Mouse (Mus musculus): Measurements from ENCODE around the gene Rapgef1. TPM values are rescaled to one million over a fixed set of nuclear protein-coding genes. Genes with fewer than 3 reads are reported as not detected.

Gene Rapgef1
- 100 to 1,000 TPM; 118 to 128 TPM for total RNA-seq (2021)
- long read RNA-seq, experiment 1, full-length matches to known transcripts: 3 of 19 reads
- long read RNA-seq, experiment 1, partial matches to known transcripts: 5 of 19 reads
- long read RNA-seq, experiment 1, other reads (novel, unspliced or antisense): 11 of 19 reads
- long read RNA-seq, experiment 2, full-length matches to known transcripts: 6 of 29 reads
- long read RNA-seq, experiment 2, partial matches to known transcripts: 9 of 29 reads
- long read RNA-seq, experiment 2, other reads (novel, unspliced or antisense): 14 of 29 reads

- peak; percentile 89 to 93 for DNase-seq (ENCODE audit: low spot score in 2 of 2)
Measured at GRCm38 (mm10) chr2:29619484-29620300, at the start of gene Rapgef1. Rapgef1 (plus strand) TSS chr2:29619720.

- peak in 1 of 2 experiments; percentile 23 for DNase-seq (ENCODE audit: low spot score in 2 of 2)
Measured at GRCm38 (mm10) chr2:29571921-29572700, 47.4 kb upstream of the Rapgef1 start.

- no peak for DNase-seq (ENCODE audit: low spot score in 2 of 2)
Measured at GRCm38 (mm10) chr2:29572811-29573427, 46.6 kb upstream of the Rapgef1 start.

GRCm38 (mm10) chr2:29573591-29573990 is 45.9 kb upstream of the Rapgef1 start:
- no peak for DNase-seq (ENCODE audit: low spot score in 2 of 2)

GRCm38 (mm10) chr2:29574187-29574586 is 45.3 kb upstream of the Rapgef1 start:
- DNase-seq (ENCODE audit: low spot score in 2 of 2): no peak

GRCm38 (mm10) chr2:29582415-29582814 is 37.1 kb upstream of the Rapgef1 start:
- peak; percentile 76 to 81 for DNase-seq (ENCODE audit: low spot score in 2 of 2)

GRCm38 (mm10) chr2:29586017-29586702 is 33.4 kb upstream of the Rapgef1 start:
- no peak for DNase-seq (ENCODE audit: low spot score in 2 of 2)

GRCm38 (mm10) chr2:29588006-29588405 is 31.5 kb upstream of the Rapgef1 start:
- DNase-seq (ENCODE audit: low spot score in 2 of 2): no peak

GRCm38 (mm10) chr2:29589266-29589665 is 30.3 kb upstream of the Rapgef1 start:
- no peak for DNase-seq (ENCODE audit: low spot score in 2 of 2)

GRCm38 (mm10) chr2:29591626-29592025 is 27.9 kb upstream of the Rapgef1 start:
- DNase-seq (ENCODE audit: low spot score in 2 of 2): no peak

GRCm38 (mm10) chr2:29592537-29592936 is 27.0 kb upstream of the Rapgef1 start:
- DNase-seq (ENCODE audit: low spot score in 2 of 2): no peak

- peak; percentile 77 to 80 for DNase-seq (ENCODE audit: low spot score in 2 of 2)
Measured at GRCm38 (mm10) chr2:29603930-29604329, 15.6 kb upstream of the Rapgef1 start.

- DNase-seq (ENCODE audit: low spot score in 2 of 2): no peak
Measured at GRCm38 (mm10) chr2:29605591-29605990, 13.9 kb upstream of the Rapgef1 start.

GRCm38 (mm10) chr2:29606460-29606859 is 13.1 kb upstream of the Rapgef1 start:
- no peak for DNase-seq (ENCODE audit: low spot score in 2 of 2)

- DNase-seq (ENCODE audit: low spot score in 2 of 2): no peak
Measured at GRCm38 (mm10) chr2:29617341-29617740, 2.2 kb upstream of the Rapgef1 start.

GRCm38 (mm10) chr2:29618926-29619483 is 515 bp upstream of the Rapgef1 start:
- no peak for DNase-seq (ENCODE audit: low spot score in 2 of 2)

GRCm38 (mm10) chr2:29620301-29620827 is 844 bp downstream of the Rapgef1 start:
- DNase-seq (ENCODE audit: low spot score in 2 of 2): no peak

GRCm38 (mm10) chr2:29621163-29621562 is 1.6 kb downstream of the Rapgef1 start:
- no peak for DNase-seq (ENCODE audit: low spot score in 2 of 2)

GRCm38 (mm10) chr2:29621636-29622035 is 2.1 kb downstream of the Rapgef1 start:
- no peak for DNase-seq (ENCODE audit: low spot score in 2 of 2)

Measured in layer of hippocampus, postnatal 14 days (tissue).